Mouse (Mus musculus) heart, postnatal 10 days (tissue): ENCODE results near the gene Hoxb8. TPM values are rescaled to one million over a fixed set of nuclear protein-coding genes. Genes with fewer than 3 reads are reported as not detected.
A peak's percentile ranks its signal among the peaks of the same experiment; 100 is the strongest.

Experiments used
- DNase-seq, 2 experiments: peaks; one replicate each; pipeline ENCODE4 v3.0.0; 2021
- intact Hi-C: fragments of 180-260 bp; cut with DNase I; formaldehyde crosslinking; loops from one replicate; pipeline ENCODE4 v1.15.1; 2025
- total RNA-seq, 2 experiments: library from RNA; stranded (reverse); gene quantifications; 2 replicates each; pipeline ENCODE4 v1.2.3; 2021

The Hoxb8 gene
- total RNA-seq, 2 experiments from 2014 or later = not detected

- intact Hi-C loops = no loop called here
- no peak for DNase-seq
Observed at GRCm38 (mm10) chr11:96297428-96297827, 15.7 kb downstream of the Hoxb8 start.

GRCm38 (mm10) chr11:96297968-96298635 is 16.4 kb downstream of the Hoxb8 start:
- intact Hi-C loops = no loop called here

GRCm38 (mm10) chr11:96298895-96299667 is 17.4 kb downstream of the Hoxb8 start:
- DNase-seq = no peak
- intact Hi-C loops = no loop called here

More at GRCm38 (mm10) chr11:96297968-96298635, 16.4 kb downstream of the Hoxb8 start:
- no peak for DNase-seq

- DNase-seq = no peak
- intact Hi-C loops = loop anchor here (5.0 kb wide), 2 partner anchors 253 to 373 kb away; no protein-coding TSS in a partner anchor
Observed at GRCm38 (mm10) chr11:96299781-96300180, 18.1 kb downstream of the Hoxb8 start.

GRCm38 (mm10) chr11:96300354-96301063 is 18.8 kb downstream of the Hoxb8 start:
- intact Hi-C loops = loop anchor here (5.0 kb wide), 2 partner anchors 252 to 372 kb away; no protein-coding TSS in a partner anchor
- DNase-seq = no peak

- intact Hi-C loops = loop anchor here (5.0 kb wide), 2 partner anchors 251 to 371 kb away; no protein-coding TSS in a partner anchor
- DNase-seq = no peak
Observed at GRCm38 (mm10) chr11:96301064-96301431, 19.3 kb downstream of the Hoxb8 start.

- intact Hi-C loops = loop anchor here (2.0 to 5.0 kb wide), 3 partner anchors 235 to 370 kb away; no protein-coding TSS in a partner anchor
- DNase-seq = no peak
Observed at GRCm38 (mm10) chr11:96301837-96302236, 20.1 kb downstream of the Hoxb8 start.

- no peak for DNase-seq
- intact Hi-C loops = loop anchor here (2.0 to 5.0 kb wide), 3 partner anchors 234 to 370 kb away; no protein-coding TSS in a partner anchor
Observed at GRCm38 (mm10) chr11:96302381-96303150, 20.9 kb downstream of the Hoxb8 start.

- peak; percentile 70 to 77 for DNase-seq
- intact Hi-C loops = loop anchor here (2.0 to 5.0 kb wide), 3 partner anchors 233 to 369 kb away; no protein-coding TSS in a partner anchor
Observed at GRCm38 (mm10) chr11:96303151-96304099, 21.7 kb downstream of the Hoxb8 start, which contains the start of gene Hoxb5. Gene Hoxb5, plus strand, starts transcription at chr11:96303336.

- intact Hi-C loops = loop anchor here (5.0 kb wide), 2 partner anchors 248 to 368 kb away; no protein-coding TSS in a partner anchor
- no peak for DNase-seq
Observed at GRCm38 (mm10) chr11:96304381-96305195, 22.9 kb downstream of the Hoxb8 start.

- intact Hi-C loops = no loop called here
- no peak for DNase-seq
Observed at GRCm38 (mm10) chr11:96305505-96306182, 23.9 kb downstream of the Hoxb8 start.

GRCm38 (mm10) chr11:96306183-96306907 is 24.6 kb downstream of the Hoxb8 start:
- intact Hi-C loops = no loop called here

GRCm38 (mm10) chr11:96306908-96307269 is 25.2 kb downstream of the Hoxb8 start:
- DNase-seq = no peak
- intact Hi-C loops = no loop called here

More at GRCm38 (mm10) chr11:96306183-96306907, 24.6 kb downstream of the Hoxb8 start:
- no peak for DNase-seq

GRCm38 (mm10) chr11:96308763-96309162 is 27.1 kb downstream of the Hoxb8 start:
- no peak for DNase-seq
- intact Hi-C loops = no loop called here

- intact Hi-C loops = no loop called here
- DNase-seq = no peak
Observed at GRCm38 (mm10) chr11:96309288-96309687, 27.6 kb downstream of the Hoxb8 start.

- intact Hi-C loops = loop anchor here (2.0 kb wide), 1 partner anchor 100 kb away; no protein-coding TSS in a partner anchor
- DNase-seq = no peak
Observed at GRCm38 (mm10) chr11:96310183-96310938, 28.7 kb downstream of the Hoxb8 start.
